Mouse (Mus musculus): ENCODE results near the gene Olfr871.

GRCm38 (mm10) chr9:20237378-20237777 lies 25.4 kb downstream of the Olfr871 start:
- TF ChIP-seq POLR2A (IDR thresholded peaks at IDR 0.05; ENCODE audit: low read depth, low read length): no peak
- no peak for TF ChIP-seq CTCF (IDR thresholded peaks at IDR 0.05; ENCODE audit: extremely low read depth, insufficient read length, insufficient replicate concordance, low read depth, low read length)

Measured in small intestine, adult 2 months (tissue).